Mouse (Mus musculus): ENCODE measurements at regions not wholly inside any gene's neighbourhood (a gene's known extent, or its start where the extent isn't known, plus 50 kb on each side); places are given as distances from the start of the nearest gene placed in this dataset.

DNA sequence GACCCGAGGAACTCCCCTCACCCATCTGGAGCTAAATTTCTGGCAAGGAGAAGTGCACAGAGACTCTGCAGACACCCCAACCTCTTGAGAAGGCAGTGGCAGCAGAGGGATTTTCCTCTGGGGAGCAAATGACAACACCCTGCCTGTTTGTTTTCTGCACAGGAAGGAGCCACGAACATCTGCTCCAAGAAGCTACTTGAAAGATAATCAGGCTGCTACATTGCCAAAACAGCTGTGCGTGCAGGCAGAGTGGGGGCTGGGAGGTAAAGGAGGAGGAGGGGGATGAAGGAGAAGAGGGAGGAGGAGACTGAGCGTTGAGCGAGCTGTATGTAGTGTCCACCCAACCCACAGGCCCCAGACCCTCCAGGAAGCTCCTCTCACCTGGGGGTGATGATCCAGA is 149.0 kb downstream of the Rplp1 start:
- no peak for DNase-seq (ENCODE audit: extremely low spot score, low spot score)

DNA sequence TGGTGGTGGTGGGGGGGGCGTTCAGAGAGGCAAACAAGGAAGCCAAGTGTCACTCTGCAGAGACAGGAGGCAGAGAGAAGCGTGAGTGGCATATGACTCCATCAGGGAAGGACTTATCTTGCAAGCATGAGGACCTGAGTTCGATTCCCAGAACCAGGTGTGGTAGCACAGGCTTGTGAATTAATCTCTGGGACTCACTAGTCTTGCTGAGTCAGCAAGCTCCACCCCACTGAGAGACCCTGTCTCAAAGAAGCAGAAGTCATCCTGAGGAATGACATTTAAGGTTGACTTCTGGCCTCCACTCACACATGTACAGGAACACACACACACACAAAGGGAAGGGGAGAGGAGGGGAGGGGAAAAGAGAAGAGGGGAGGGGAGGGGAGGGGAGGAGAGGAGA is 156.5 kb downstream of the Rplp1 start:
- DNase-seq (ENCODE audit: extremely low spot score, low spot score): no peak

DNA sequence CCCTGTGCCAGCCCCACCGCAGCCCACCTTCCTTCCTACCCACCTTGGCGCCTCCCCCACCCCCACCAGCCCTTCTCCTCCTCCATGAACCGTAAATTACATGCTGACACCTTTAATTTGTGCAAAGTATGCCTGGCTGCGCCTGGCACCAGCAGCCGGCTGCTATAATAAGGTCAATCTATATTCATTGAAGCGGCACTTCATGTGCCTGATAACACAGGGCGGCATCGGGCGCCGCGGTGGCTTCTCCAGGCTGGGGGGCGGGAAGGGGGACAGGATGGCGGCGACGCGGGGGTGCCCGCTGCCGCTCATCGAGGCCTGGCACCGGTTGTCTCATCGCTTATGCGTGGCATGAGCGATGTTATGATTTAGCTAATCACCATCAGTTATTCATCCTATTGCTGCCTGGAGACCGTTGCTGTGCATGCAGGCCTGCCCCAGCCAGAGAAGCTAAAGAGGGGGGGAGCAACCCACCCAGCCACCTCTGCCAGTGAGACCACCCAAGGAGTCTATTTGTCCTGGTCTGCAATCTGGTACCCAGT is 157.5 kb downstream of the Rplp1 start:
- no peak for DNase-seq (ENCODE audit: extremely low spot score, low spot score)

DNA sequence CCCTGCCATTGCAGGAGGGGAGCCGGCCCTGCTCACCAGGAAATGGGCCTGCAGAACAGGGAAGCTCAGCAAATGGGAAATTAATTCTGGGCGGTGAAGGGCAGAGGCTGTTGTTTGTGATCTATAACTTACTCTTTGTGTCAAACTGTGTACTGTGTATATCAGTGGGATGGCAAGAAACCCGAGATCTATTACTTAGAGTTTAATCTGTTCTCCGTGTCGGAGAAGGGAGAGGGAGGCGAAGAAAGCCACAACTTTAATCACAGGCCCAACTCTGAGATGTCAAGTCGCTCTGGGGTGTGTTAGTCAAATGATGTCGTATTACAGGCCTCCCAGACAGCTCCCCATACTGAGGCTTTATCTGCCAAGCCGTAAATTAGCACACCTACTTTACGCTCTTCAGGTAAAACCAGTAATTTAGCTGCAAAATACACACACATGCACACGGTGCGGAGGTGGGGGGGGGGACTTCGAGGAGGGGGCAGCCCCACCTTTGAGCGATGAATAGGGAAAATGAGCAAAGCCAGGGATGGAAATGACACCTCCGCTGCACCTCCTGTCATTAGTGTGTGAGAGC is 158.0 kb downstream of the Rplp1 start:
- DNase-seq (ENCODE audit: extremely low spot score, low spot score): no peak

DNA sequence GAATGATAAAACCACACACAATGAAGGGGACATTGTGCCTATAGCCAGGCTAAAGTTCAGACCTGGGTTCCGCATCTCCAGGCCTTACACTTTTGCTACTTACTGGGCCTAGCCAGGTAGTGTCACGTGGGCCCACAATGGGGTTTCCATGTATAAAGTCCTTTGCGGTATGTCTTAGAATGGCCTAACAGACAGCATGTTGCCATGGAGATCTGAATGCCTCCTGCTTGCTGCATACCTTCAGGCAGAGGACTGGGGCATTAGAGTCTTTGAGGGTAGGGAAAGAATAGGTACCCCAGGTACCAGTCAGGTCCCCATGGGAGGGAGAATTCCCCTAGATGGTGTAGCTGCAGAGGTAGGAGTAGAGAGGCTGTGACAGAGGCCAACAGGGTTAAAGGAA is 159.0 kb downstream of the Rplp1 start:
- no peak for DNase-seq (ENCODE audit: extremely low spot score, low spot score)

DNA sequence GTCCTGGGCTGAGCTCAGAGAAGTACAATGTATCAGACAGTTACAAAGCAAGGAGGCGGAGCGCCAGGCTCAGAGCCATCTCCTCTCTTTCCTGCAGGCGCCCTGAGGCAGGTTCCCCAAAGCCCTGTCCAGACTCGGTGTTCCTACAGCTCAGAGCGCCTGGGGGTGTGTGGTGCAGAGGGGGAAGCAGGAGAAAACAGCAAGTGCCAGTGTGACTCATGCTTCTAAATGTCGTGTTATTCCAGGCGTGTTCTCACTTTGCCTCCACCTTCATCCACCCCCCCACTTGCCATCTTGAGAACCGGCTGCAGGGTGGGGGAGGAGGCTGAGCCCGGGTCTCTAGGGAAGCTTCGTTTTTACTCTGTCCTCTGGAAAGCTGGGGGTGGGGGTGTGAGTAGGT is 160.5 kb downstream of the Rplp1 start:
- DNase-seq (ENCODE audit: extremely low spot score, low spot score): no peak

DNA sequence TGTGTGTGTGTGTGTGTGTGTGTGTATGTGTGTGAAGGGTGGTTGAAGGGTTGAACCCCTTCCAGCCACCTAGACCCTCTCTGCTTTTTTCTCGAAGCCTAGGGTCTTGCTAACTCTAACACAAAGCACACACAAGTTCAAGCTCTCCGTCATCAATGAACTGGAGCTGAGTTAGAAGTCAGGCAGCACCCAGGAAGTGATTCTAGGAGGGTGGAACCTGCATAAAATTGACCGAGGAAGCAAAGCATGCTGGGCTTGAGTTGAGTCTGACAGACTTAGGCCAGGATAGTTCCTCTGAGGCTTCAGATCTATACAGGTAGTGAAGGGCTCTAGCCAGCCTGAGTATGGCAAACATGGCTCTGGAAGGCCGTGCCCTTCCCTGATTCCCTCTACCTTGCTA is 165.1 kb downstream of the Rplp1 start:
- DNase-seq (ENCODE audit: extremely low spot score, low spot score): no peak

DNA sequence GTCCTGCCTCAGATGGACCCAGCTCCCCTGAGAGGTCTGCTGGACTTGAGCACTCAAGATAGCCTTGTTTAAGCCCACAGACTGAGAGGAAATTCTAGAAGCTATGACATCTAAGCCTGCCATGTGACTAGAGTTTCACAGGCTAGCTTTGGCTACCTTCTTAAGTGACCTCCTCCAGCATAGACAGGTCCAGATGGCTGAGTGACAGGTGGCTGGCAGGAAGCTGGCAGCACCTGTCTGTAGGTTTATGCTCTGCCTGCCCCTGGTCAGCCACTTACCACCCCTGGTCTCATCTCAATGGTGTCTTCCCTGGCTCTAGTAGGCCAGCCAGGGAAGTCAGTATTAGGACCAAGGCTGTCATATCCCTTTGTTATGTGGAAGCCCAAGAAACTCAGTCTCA is 165.9 kb downstream of the Rplp1 start:
- no peak for DNase-seq (ENCODE audit: extremely low spot score, low spot score)

DNA sequence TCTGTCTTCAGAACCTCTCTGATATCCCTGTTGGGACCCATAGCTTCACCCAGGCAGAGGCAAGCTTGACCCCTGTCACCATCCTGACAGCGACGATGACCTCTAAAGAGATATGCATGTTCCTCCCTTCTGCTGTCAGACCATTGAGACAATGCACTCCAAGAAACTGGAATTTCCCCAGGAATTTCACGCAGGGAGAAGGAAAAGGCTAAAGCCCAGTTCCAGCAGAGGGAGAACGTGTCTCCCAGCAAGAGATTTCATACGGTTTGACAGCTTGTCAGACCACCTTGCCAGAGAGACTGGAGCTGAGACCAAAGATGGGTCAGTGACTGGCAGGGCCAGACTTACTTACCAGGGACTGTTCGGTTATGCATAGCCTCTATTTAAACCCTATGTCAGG is 167.9 kb downstream of the Rplp1 start:
- no peak for DNase-seq (ENCODE audit: extremely low spot score, low spot score)

DNA sequence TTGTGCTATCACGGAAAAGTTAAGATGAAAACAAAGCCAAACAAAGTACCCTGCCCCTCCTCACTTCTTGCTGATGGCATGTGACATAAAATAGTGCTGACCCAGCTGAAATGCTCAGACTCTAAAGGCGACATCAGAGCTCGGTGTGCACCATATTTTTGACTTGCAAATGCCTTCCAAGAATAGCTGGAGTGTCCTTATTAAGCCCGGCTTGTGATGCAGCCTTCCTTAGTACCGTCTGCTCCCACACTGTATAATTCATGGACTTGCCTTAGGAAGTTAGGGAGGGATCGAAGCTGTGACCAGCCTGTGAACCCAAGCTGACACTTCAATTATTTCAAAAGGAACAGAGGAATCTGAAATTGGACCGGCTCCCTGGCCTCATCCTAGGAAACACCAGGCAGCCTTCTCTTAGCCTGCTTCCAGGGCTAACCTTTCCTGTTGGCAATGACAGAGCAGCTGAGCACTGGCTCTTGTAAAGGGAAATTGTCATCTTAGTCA is 169.0 kb downstream of the Rplp1 start:
- no peak for DNase-seq (ENCODE audit: extremely low spot score, low spot score)

DNA sequence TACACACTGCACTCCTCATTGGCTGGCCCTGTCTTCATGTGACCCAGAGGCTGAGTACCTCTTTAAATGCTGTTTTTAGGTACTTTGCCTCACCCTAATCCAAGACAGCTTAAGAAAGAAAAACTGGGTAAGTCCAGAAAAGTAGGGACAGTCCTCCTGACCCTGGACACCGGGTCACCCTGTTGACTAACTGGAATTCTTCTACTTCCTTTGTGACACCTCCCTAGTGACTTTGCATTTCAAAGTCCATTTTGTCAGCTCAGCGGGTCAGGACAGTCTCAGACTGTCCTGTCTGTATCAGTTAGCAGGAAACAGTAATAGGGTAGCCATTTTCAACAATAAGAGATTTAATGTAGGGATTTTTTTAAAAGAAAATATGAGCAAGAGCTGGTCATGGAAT is 180.8 kb downstream of the Rplp1 start:
- DNase-seq (ENCODE audit: extremely low spot score, low spot score): no peak

DNA sequence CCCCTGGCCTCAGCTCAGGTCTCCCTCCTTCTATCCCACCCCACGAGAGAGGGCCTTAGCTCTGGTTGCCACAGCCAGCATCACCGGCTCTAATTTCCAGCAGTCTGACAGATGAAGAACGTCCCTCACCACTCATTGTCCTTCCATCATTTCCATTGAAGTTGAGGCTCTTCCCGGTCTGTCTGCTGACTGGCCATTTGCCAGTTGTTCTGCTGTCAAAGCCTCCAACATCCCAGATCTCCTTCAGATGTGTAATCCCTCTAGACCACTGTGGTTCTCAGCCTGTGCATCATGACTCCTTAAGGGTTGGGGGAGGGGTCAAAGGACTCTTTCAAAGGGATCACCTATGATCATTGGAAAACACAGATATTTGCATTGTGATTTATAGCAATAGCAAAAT is 181.6 kb downstream of the Rplp1 start:
- no peak for DNase-seq (ENCODE audit: extremely low spot score, low spot score)

DNA sequence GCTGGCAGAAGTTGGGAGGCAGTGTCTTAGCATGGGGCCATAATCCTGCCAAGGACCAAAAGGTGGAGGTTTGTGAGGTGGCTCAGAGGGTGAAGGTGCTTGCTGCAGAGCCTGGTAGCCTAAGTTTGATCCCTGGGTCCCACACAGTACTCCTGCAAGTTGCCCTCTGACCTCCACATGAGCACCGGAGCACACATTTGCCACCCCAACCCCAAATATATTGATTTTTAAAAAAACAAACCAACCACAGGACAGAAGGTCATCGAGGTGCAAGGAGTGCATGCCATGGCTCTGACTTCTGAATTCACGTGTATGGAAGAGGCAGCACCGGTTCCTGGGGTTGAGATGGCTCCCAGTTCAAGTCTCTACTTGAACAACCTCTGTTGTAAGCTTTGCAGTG is 186.2 kb downstream of the Rplp1 start:
- no peak for DNase-seq (ENCODE audit: extremely low spot score, low spot score)

DNA sequence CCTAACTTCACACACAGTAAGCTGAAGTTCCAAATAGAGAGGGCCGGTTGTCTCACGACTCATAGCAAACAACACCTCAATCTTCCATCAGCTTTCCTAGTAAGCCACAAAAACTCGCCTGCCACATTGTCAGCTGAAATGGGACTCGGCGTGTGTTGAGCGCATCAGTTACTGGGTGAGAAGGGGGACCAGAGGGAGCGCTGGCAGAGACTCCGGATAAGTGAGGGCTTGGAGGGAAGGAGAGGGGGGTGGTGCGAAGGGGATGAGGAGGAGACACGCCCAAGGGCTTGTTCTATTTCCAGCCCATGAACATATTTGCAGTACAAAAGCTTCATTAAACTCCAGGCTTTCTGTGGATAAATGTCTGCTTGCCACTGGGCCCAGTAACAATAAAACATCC is 186.7 kb downstream of the Rplp1 start:
- no peak for DNase-seq (ENCODE audit: extremely low spot score, low spot score)

DNA sequence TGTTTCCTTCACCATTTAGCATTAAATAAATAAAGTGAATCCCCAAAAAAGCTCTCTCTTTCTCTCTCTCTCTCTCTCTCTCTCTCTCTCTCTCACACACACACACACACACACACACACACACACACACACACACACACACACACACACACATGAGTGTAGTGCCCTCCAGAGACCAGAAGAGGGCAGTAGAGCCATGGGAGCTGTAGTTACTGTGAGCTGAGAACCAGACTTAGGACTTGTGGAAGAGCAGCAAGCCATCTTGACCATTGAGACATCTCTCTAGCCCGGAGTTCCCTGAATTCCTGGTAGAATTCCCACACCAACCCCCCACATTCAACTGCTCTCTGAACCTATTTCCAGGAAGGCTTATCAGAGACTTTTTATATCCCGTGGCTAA is 190.3 kb downstream of the Rplp1 start:
- DNase-seq (ENCODE audit: extremely low spot score, low spot score): no peak

DNA sequence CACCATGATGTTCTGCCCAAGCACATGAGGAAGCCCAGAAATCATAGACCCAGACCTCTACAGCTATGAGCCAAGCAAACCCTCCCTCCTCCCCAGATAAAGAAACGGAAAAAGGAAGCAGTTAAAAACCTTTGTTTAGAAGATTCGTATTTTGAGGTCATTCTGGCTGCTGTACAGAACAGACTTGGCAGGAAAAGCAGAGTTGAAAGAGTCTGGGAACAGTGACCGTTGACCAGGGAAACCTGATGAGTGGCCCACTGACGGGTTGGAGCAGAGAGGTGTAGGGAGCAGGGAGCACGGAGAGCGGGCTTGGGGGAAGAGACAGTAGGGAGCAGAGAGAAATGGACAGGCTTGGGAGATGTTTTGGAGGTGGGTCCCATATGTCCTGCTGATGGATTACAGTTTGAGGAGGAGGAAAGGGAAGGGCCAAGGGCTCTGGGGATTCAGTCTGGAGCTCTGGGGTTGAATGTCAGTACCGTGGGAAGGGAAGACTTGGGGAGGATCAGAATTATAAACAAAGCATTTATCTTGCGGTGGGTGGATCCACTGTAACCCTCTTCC is 191.2 kb downstream of the Rplp1 start:
- DNase-seq (ENCODE audit: extremely low spot score, low spot score): no peak

DNA sequence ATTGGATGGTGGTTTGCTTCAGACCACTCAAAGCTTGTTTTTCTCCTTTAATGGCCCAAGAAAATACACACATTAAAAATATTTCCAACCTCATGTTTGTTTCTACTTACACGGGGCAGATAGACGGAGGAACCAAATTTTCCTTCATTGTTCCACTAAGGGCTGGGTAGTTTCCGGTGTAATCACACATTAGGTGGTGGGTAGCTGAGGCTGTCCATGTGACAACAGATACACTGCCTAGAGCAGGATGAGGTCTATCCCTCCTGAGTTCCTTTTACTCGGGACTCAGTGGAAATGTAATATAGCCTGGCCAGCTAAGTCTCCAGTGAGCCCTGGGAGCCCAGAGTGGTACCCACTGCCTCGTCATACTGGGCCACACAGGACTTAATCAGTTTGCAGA is 192.5 kb downstream of the Rplp1 start:
- no peak for DNase-seq (ENCODE audit: extremely low spot score, low spot score)

DNA sequence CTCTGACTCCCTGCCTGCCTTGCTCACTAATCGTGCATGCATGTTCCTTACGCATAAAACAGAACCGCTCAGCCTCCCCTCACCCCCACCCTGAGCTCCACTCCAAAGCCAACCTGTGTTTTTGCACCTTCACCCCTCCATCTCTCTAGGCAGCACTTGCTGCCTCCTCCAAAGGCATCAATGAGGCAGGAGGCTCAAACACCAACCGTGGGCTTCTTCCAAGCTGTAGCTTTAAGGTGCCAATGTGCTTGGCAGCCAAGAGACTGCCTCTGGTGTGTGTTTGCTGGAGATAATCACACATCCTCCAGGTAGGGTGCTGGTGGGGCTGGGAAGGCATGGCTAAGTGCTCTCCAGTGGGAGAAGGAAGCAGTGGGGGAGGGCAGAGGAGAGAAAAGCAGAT is 193.3 kb downstream of the Rplp1 start:
- DNase-seq (ENCODE audit: extremely low spot score, low spot score): no peak

DNA sequence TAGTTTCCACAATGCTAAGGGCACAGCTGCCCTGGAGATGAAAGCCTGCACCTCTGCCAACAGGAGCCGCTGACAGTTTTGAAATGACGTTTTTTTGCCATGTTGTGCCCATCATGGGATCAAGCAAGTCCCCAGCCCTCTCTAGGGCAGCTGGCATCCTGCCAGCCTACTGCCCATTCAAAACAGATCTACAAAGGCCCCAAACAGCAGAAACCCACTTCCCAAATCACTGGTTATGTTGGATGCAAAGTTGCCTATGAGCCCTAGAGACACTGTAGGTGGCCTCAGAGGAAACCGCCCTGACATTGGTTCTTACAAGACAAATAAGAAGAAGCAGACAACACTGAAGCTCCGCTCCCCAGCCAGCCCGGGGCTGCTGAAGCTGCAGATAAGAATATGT is 194.1 kb downstream of the Rplp1 start:
- no peak for DNase-seq (ENCODE audit: extremely low spot score, low spot score)

DNA sequence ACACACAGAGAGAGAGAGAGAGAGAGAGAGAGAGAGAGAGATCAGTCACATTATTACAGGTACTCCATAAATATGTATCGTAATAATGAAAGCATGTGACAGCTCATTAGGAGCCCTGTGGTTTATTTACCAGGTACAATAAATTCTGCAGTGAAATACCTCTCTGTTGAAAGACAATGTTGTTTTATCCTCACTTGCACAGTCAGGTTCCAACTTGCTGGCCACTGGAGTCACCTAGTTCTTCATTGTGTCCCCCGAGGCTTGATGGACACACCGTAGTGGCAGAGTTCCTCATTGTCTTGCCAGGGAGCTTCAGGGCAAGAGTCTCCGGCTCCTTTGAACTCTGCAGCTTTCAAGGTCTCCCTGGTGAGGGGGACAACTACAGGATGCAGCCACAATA is 197.6 kb downstream of the Rplp1 start:
- DNase-seq (ENCODE audit: extremely low spot score, low spot score): no peak

DNA sequence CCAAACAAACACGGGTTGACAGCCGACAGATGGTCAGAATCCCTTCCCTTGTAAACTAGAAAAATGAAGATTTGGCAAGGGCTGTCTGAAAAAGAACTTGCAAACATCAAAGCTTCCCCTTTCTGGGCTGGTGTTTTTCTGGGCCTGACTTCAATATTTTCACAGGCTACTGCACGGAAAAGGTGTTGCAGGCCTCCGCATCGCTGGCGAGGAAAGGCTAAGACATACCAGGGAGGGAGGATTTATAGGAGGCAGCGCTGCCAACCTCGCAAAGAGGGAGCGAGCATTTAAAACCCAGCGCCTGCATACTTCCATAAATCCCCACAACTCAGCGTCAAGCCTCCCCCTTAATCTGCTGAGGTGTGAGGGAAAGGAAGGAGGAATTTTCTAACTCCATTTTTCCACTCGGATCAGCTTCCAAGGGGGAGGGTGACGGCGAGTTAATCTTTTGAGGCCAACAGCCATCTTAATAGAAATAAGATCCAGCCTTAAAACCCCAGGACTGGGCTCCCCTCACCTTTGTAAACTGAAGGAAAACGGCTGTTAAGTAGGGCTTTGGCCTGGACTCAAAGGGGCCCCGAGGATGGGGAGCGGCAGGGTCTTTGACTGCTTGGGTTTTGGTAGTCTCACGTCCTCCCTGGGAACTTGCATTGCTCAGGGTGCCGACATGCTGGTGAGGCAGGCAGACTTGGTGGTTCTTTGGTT is 199.9 kb downstream of the Rplp1 start:
- DNase-seq (ENCODE audit: extremely low spot score, low spot score): no peak

DNA sequence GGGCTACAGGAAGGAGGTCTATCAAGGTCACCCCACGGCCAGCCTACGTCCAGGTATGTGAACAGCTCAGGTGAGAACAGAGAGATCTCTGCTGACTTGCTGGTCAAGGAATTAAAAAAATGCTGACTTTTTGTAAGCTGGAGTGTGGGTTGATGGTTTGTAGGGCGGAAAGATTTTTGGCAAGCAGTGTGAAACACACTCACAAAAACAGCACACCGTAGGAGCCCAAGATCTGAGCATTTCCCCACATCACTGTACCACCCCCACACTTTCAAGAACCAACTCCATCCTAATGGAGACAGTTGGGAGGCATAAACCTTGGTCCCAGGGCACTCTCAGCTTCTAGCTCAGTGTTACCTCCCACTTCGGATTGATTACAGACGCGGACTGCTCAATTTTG is 200.5 kb downstream of the Rplp1 start:
- DNase-seq (ENCODE audit: extremely low spot score, low spot score): no peak

DNA sequence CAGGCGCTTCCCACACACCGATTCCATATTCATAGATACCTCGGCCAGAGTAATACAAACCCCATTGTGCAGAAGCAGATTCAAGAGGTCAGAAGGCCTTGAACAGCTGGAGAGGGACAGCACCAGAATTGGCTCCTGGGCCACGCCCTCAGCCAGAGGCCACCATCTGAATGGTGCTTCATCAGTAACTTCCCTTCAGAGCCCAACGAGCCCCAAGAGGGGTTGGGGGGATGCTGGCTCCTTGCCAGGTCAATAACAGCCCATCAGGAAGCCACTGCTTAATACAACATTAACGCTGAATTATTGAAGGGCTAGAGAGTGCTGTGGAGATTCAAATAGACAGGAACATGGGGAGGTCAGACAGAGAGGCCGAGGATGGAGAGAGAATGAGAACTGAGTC is 203.0 kb downstream of the Rplp1 start:
- no peak for DNase-seq (ENCODE audit: extremely low spot score, low spot score)

Data from neural tube, embryonic 10.5 days (tissue).